Mouse (Mus musculus): ENCODE data around the gene Kansl3. TPM values are rescaled to one million over a fixed set of nuclear protein-coding genes. Genes with fewer than 3 reads are reported as not detected.

Kansl3 gene
- polyA plus RNA-seq (2016; fragmentation: Nextera tagmentation; extraction: Ambion mirVana): 49.7 and 53.6 TPM in 2 replicates

DNA sequence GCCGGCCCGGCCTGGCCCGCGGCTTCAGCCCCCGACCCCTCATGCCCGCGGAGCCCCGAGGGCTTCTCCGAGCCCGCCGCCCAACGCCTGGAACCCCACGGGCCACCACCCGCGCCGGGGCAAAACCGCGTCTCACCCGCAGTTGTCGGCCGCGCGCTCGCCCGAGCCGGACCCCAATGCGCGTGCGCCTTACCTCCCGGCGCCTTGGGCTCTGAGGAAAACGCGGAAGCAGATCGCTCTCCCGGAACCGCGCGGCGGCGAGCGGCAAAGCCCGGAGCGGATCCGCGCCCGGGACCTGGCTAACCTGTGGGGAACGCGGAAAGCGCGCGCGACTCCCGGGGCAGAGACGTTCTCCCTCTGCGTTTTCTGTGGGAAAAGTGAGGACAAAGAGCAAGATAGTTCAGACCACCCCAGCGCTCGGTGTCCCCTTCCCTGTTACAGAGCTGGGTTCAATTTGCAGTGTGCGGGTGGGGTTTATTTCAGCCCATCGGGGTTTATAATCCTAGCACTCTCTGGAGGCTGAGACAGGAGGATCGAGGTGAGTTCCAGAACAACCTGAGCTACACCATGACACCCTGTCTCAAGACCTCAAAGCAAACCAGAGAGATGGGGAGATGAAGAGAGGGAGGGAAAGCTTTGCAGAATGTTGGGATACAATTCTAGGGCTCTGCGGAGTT lies at the start of gene Kansl3:
Kansl3 (minus strand) TSS at position 213 of the 677 bp plus-strand sequence.
- 4% methylated on average over 61 of the region's 61 CpGs for WGBS
- Histone ChIP-seq H3K36me3 (peaks cover 32% of the 10 kb centered on the region), H3K27ac (replicated peaks) (peak within 1 kb of the TSS; percentile 98), H3K4me3 (peak within 1 kb of the TSS; percentile 93), H3K9me3 (replicated peaks) (no peaks in the 10 kb centered on the region), H3K27me3 (ENCODE audit: low read depth, poor library complexity, severe bottlenecking) (0 out of 2 replicates have a peak, but pooled peaks cover 5% of the 10 kb centered on the region), H3K4me1 (peaks cover 18% of the 10 kb centered on the region)
- DNase-seq (ENCODE audit: low spot score): peak; percentile 93

GRCm38 (mm10) chr1:36404531-36404930 lies 35.5 kb upstream of the Kansl3 start:
- no peak for DNase-seq (ENCODE audit: low spot score)
- Histone ChIP-seq H3K9me3 (replicated peaks) (no peaks in the 10 kb centered on the region), H3K27me3 (ENCODE audit: low read depth, poor library complexity, severe bottlenecking) (no peaks in the 10 kb centered on the region), H3K4me1 (no peaks in the 10 kb centered on the region), H3K27ac (replicated peaks) (no peak overlapping the region), H3K4me3 (no peak overlapping the region), H3K36me3 (no peaks in the 10 kb centered on the region)
- WGBS: 88% methylated on average over 6 of the region's 6 CpGs

DNA sequence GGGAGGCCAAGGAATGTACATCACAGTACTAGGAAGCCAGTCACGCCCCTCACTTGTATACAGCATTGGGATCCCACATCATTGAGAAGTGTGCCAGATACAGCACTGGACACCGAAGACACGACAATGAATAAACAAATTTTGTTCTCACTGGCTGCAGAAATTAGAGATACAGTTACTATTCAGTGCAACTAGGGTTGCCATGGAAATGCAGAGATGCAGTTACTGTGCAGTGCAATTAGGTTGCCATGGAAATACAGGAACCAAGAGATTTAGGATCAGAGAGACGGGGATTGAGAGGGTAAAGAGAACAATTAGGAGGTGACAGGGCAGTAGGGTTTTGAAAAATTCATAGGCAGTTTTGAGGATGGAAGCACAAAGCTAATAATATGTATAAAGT lies 32.5 kb upstream of the Kansl3 start:
- no peaks in the 10 kb centered on the region for H3K36me3 ChIP-seq
- H3K27ac ChIP-seq (replicated peaks): no peak overlapping the region
- no peak overlapping the region for H3K4me3 ChIP-seq
- no peaks in the 10 kb centered on the region for H3K9me3 ChIP-seq (replicated peaks)
- WGBS: 82% methylated on average over 4 of the region's 4 CpGs
- DNase-seq (ENCODE audit: low spot score): no peak
- no peaks in the 10 kb centered on the region for H3K4me1 ChIP-seq
- no peaks in the 10 kb centered on the region for H3K27me3 ChIP-seq (ENCODE audit: low read depth, poor library complexity, severe bottlenecking)

GRCm38 (mm10) chr1:36397041-36397440 lies 28.1 kb upstream of the Kansl3 start:
- Histone ChIP-seq H3K9me3 (replicated peaks) (no peaks in the 10 kb centered on the region), H3K4me3 (no peak overlapping the region), H3K27ac (replicated peaks) (no peak overlapping the region), H3K36me3 (no peaks in the 10 kb centered on the region), H3K4me1 (no peaks in the 10 kb centered on the region), H3K27me3 (ENCODE audit: low read depth, poor library complexity, severe bottlenecking) (no peaks in the 10 kb centered on the region)
- WGBS: 28% methylated on average over 6 of the region's 6 CpGs
- no peak for DNase-seq (ENCODE audit: low spot score)

GRCm38 (mm10) chr1:36379582-36379981 lies 10.6 kb upstream of the Kansl3 start:
- no peaks in the 10 kb centered on the region for H3K9me3 ChIP-seq (replicated peaks)
- H3K27me3 ChIP-seq (ENCODE audit: low read depth, poor library complexity, severe bottlenecking): no peaks in the 10 kb centered on the region
- no peak overlapping the region for H3K27ac ChIP-seq (replicated peaks)
- H3K4me1 ChIP-seq: no peaks in the 10 kb centered on the region
- no peaks in the 10 kb centered on the region for H3K36me3 ChIP-seq
- H3K4me3 ChIP-seq: no peak overlapping the region
- WGBS: 74% methylated on average over 4 of the region's 4 CpGs
- DNase-seq (ENCODE audit: low spot score): no peak

- H3K4me1 ChIP-seq: no peaks in the 10 kb centered on the region
- no peaks in the 10 kb centered on the region for H3K27me3 ChIP-seq (ENCODE audit: low read depth, poor library complexity, severe bottlenecking)
- H3K36me3 ChIP-seq: no peaks in the 10 kb centered on the region
- no peak for DNase-seq (ENCODE audit: low spot score)
- 74% methylated on average over 6 of the region's 6 CpGs for WGBS
- H3K4me3 ChIP-seq: no peak overlapping the region
- no peak overlapping the region for H3K27ac ChIP-seq (replicated peaks)
- H3K9me3 ChIP-seq (replicated peaks): no peaks in the 10 kb centered on the region
Observed at GRCm38 (mm10) chr1:36378880-36379279, 9.9 kb upstream of the Kansl3 start.

GRCm38 (mm10) chr1:36371934-36372845 lies 3.2 kb upstream of the Kansl3 start, which contains the start of gene Fer1l5:
Gene Fer1l5, plus strand, starts transcription at chr1:36372291.
- Histone ChIP-seq H3K36me3 (0 out of 2 replicates have a peak, but pooled peaks cover 4% of the 10 kb centered on the region), H3K4me1 (peaks cover 13% of the 10 kb centered on the region), H3K9me3 (replicated peaks) (no peaks in the 10 kb centered on the region), H3K4me3 (no peak within 1 kb of the TSS), H3K27me3 (ENCODE audit: low read depth, poor library complexity, severe bottlenecking) (0 out of 2 replicates have a peak, but pooled peaks cover 5% of the 10 kb centered on the region), H3K27ac (replicated peaks) (no peak within 1 kb of the TSS)
- WGBS: 80% methylated on average over 10 of the region's 10 CpGs
- no peak for DNase-seq (ENCODE audit: low spot score)

DNA sequence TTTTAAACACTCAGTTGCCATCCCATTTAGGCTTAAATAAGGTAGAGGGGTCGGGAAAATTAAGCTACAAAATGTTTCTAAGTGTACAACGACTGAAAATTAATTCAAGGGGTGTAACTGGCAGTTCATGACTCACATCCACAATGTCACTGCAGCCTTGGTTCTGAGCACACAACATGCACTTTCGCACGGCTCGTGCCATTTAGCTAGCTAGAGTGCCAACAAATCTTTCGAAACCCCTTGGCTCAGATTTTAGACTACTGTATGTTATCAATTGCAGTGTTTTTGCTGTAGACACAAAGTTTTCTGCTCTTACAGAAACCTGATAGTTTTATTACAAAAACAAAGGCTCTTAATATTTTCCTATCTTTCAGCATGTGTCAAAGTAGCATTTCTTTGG lies 1.9 kb upstream of the Kansl3 start:
- Histone ChIP-seq H3K36me3 (peaks cover 15% of the 10 kb centered on the region), H3K4me1 (peaks cover 18% of the 10 kb centered on the region), H3K9me3 (replicated peaks) (no peaks in the 10 kb centered on the region), H3K4me3 (no peak overlapping the region), H3K27me3 (ENCODE audit: low read depth, poor library complexity, severe bottlenecking) (0 out of 2 replicates have a peak, but pooled peaks cover 5% of the 10 kb centered on the region), H3K27ac (replicated peaks) (no peak overlapping the region)
- no peak for DNase-seq (ENCODE audit: low spot score)
- WGBS: 89% methylated on average over 6 of the region's 6 CpGs

DNA sequence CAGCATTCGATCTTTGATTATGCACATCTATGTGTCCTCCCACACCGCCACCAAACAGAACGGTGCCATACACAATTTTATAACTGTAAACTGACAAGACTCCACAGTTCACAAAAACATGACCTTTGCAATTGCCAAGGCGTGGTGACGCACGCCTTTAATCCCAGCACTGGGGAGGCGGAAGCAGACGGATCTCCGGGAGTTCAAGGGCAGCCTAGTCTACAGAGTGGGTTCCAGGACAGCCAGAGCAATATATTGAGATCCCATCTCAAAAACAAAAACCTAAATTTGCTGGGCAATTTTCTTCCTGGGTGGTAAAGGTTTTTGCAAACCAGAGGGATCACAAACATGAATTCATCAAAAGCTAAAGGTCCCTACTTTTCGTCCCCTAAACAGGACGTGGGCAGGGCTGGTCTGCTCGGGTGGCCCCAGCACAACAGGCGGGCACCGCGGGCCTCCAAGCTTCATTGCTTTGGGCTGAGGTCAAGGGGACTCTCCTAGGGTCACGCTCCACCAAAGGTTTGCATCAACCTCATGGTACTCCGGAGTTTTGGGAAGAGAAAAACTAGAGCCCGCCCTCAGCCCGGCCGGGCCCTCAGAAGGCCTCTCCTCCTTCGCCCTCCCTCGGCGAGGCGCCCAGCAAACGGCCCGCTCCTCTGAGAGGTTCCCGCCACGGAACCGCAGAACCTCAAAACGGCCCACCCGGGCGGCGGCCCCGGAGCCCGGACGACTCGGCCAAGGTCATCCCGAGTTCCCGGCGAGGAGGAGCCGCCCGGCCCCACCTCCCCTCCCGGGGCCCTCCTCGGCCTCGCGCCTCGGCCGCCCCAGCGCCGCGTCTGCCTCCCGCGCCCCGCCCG lies 641 bp downstream of the Kansl3 start:
- no peak for DNase-seq (ENCODE audit: low spot score)
- no peaks in the 10 kb centered on the region for H3K9me3 ChIP-seq (replicated peaks)
- H3K4me3 ChIP-seq: peak overlapping the region; percentile 93
- H3K4me1 ChIP-seq: peaks cover 18% of the 10 kb centered on the region
- WGBS: 7% methylated on average over 55 of the region's 55 CpGs
- peak overlapping the region; percentile 98 for H3K27ac ChIP-seq (replicated peaks)
- H3K27me3 ChIP-seq (ENCODE audit: low read depth, poor library complexity, severe bottlenecking): 0 out of 2 replicates have a peak, but pooled peaks cover 5% of the 10 kb centered on the region
- H3K36me3 ChIP-seq: peaks cover 40% of the 10 kb centered on the region

GRCm38 (mm10) chr1:36367698-36368097 lies 1.3 kb downstream of the Kansl3 start:
- peak overlapping the region; percentile 93 for H3K4me3 ChIP-seq
- peaks cover 18% of the 10 kb centered on the region for H3K4me1 ChIP-seq
- DNase-seq (ENCODE audit: low spot score): no peak
- 70% methylated on average over 12 of the region's 12 CpGs for WGBS
- 0 out of 2 replicates have a peak, but pooled peaks cover 5% of the 10 kb centered on the region for H3K27me3 ChIP-seq (ENCODE audit: low read depth, poor library complexity, severe bottlenecking)
- no peaks in the 10 kb centered on the region for H3K9me3 ChIP-seq (replicated peaks)
- H3K27ac ChIP-seq (replicated peaks): no peak overlapping the region
- H3K36me3 ChIP-seq: peaks cover 47% of the 10 kb centered on the region

DNA sequence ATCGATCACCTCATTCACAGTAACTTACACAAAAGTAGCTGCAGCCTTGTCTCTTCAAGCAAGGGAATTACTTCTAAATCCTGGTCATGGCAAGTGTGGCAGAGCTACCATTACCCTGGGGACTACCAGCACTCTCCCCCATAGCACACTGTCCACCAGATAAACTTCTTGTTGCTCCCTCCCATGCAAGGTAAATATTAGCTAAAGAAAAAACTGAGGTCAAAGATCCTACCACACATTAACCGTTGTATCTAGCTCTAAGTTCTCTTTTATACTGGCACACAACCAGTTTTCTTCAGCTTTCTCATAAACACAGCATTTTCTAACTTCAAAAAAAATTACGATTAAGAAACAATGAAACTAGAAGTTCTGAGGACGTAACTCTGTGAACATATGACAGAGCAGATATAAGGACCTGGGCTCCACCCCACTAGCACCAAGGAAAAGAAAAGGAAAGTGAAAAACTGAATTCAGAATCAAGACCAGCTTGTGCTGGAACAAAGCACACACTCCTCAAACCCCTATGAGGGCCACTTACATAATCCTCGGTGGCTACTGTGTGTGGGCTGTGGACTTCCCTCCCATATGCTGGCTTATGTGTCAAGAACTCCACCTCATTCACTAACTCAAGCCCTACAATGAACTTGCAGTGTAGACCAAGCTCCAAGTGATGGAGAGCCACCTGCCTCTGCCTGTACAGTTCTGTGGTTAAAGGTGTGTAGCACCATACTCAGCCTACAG lies 11.9 kb downstream of the Kansl3 start:
- no peak for DNase-seq (ENCODE audit: low spot score)
- Histone ChIP-seq H3K27me3 (ENCODE audit: low read depth, poor library complexity, severe bottlenecking) (no peaks in the 10 kb centered on the region), H3K4me1 (no peaks in the 10 kb centered on the region), H3K36me3 (peaks cover 91% of the 10 kb centered on the region), H3K27ac (replicated peaks) (no peak overlapping the region), H3K9me3 (replicated peaks) (no peaks in the 10 kb centered on the region), H3K4me3 (no peak overlapping the region)
- 94% methylated on average over 5 of the region's 5 CpGs for WGBS

Data from midbrain, embryonic 10.5 days (tissue).